Comparison of ENCODE assay signal across 9 mouse cellular contexts in the genomic region with DNA sequence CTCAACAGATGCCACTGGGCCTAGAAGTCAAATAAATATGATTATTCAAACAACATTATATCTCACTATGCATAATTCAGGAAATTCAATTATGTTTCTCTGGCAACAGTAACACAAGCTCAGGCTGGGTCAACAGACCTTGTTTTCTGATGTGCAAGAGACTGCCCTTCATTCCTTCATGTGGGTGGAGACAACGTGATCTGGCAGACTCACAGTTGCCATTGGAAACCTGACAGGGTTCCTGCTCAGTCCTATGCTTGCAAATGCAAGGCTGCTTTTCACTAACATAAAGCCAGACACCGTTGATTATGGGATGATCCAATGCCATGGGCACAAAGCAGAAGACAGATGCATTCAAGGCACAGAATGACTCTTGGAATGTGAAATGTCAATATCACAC.
DNase-seq lines count a peak whose midpoint lies in the region; ATAC-seq and TF ChIP-seq lines count a peak whose summit lies in the region.
"Had no signal": no experiment of that assay in that cellular context is flagged by ENCODE, and none has a peak within 500 bp of the region (broad histone marks: within the 10 kb centered on the region; RNA-seq: fewer than 3 reads in every experiment).

No protein-coding gene starts in this region.

- peaks cover 7% of the 10 kb centered on the region for H3K27me3 ChIP-seq in hindbrain, embryonic 10.5 days (ENCODE audit: insufficient read depth, poor library complexity, severe bottlenecking)
- no peaks in the 10 kb centered on the region for H3K27me3 ChIP-seq in hindbrain, embryonic 11.5 days (ENCODE audit: control insufficient read depth, insufficient read depth, low read length)
- no peaks in the 10 kb centered on the region for H3K27me3 ChIP-seq in hindbrain, embryonic 15.5 days
- peaks cover 30% of the 10 kb centered on the region; the same call in 1 of the 2 replicates for H3K27me3 ChIP-seq in midbrain, embryonic 10.5 days (ENCODE audit: low read depth, poor library complexity, severe bottlenecking)

- H3K4me2 ChIP-seq in hindbrain, embryonic 11.5 days (replicated peaks; ENCODE audit: low read depth, low read length): no peak overlapping the region
- no peak overlapping the region for H3K4me2 ChIP-seq in hindbrain, embryonic 15.5 days

- H3K9ac ChIP-seq in hindbrain, embryonic 11.5 days (ENCODE audit: low read depth, low read length): no peak overlapping the region
- no peak overlapping the region for H3K9ac ChIP-seq in hindbrain, embryonic 15.5 days

- no peak for TF ChIP-seq POLR2A in brain, embryonic 14.5 days (IDR thresholded peaks at IDR 0.05; ENCODE audit: borderline replicate concordance, extremely low read depth, insufficient read depth, insufficient read length, poor library complexity, severe bottlenecking)

- ATAC-seq in hindbrain, embryonic 11.5 days (ENCODE audit: low FRiP score): no peak
- peak; percentile 59; the same call in 1 of the 2 replicates for ATAC-seq in hindbrain, embryonic 15.5 days (ENCODE audit: low FRiP score, low read depth)

- WGBS in hindbrain, embryonic 10.5 days: 58% methylated on average over 2 of the region's 2 CpGs
- 67% methylated on average over 2 of the region's 2 CpGs for WGBS in hindbrain, embryonic 11.5 days
- 19% methylated on average over 2 of the region's 2 CpGs for WGBS in hindbrain, embryonic 15.5 days
- WGBS in midbrain, embryonic 10.5 days: 47% methylated on average over 2 of the region's 2 CpGs

- no peak for DNase-seq in hindbrain, embryonic 10.5 days (ENCODE audit: low spot score)
- DNase-seq in hindbrain, embryonic 11.5 days (ENCODE audit: low spot score): no peak
- peak; percentile 79 for DNase-seq in brain, embryonic 14.5 days (ENCODE audit: low read depth)
- no peak for DNase-seq in midbrain, embryonic 10.5 days (ENCODE audit: low spot score)
- DNase-seq in cerebellum, adult 18-20 months: no peak
- no peak for DNase-seq in spleen, postnatal 36 days (ENCODE audit: low spot score in 2 of 2)
- DNase-seq: cerebellum, adult 11-12 months; spleen, adult 18-20 months had no signal

- H3K27ac ChIP-seq in hindbrain, embryonic 10.5 days: peak overlapping the region; percentile 79
- H3K27ac ChIP-seq in hindbrain, embryonic 11.5 days (ENCODE audit: low read depth, low read length): no peak overlapping the region
- H3K27ac ChIP-seq in hindbrain, embryonic 15.5 days (replicated peaks): 0 out of 2 replicates have a peak overlapping the region, but pooled peaks have one; percentile 16
- H3K27ac ChIP-seq in midbrain, embryonic 10.5 days (replicated peaks): peak overlapping the region; percentile 82

- H3K9me3 ChIP-seq in hindbrain, embryonic 10.5 days: no peaks in the 10 kb centered on the region
- H3K9me3 ChIP-seq in hindbrain, embryonic 11.5 days (ENCODE audit: control insufficient read depth, low read length): no peaks in the 10 kb centered on the region
- no peaks in the 10 kb centered on the region for H3K9me3 ChIP-seq in hindbrain, embryonic 15.5 days
- H3K9me3 ChIP-seq in midbrain, embryonic 10.5 days (replicated peaks): no peaks in the 10 kb centered on the region

- peaks cover 29% of the 10 kb centered on the region for H3K4me1 ChIP-seq in hindbrain, embryonic 10.5 days (replicated peaks)
- 0 out of 2 replicates have a peak, but pooled peaks cover 2% of the 10 kb centered on the region for H3K4me1 ChIP-seq in hindbrain, embryonic 11.5 days (replicated peaks; ENCODE audit: control insufficient read depth, insufficient read depth, low read length)
- H3K4me1 ChIP-seq in hindbrain, embryonic 15.5 days (replicated peaks): no peaks in the 10 kb centered on the region
- H3K4me1 ChIP-seq in midbrain, embryonic 10.5 days: peaks cover 34% of the 10 kb centered on the region

- H3K4me3 ChIP-seq in hindbrain, embryonic 10.5 days: no peak overlapping the region
- no peak overlapping the region for H3K4me3 ChIP-seq in hindbrain, embryonic 11.5 days (ENCODE audit: low read depth, low read length)
- H3K4me3 ChIP-seq in hindbrain, embryonic 15.5 days: no peak overlapping the region
- no peak overlapping the region for H3K4me3 ChIP-seq in midbrain, embryonic 10.5 days

- TF ChIP-seq CTCF in brain, embryonic 14.5 days (IDR thresholded peaks at IDR 0.05; ENCODE audit: borderline replicate concordance, extremely low read depth, insufficient read depth, insufficient read length): no peak

- no peaks in the 10 kb centered on the region for H3K36me3 ChIP-seq in hindbrain, embryonic 10.5 days
- no peaks in the 10 kb centered on the region for H3K36me3 ChIP-seq in hindbrain, embryonic 11.5 days (ENCODE audit: control insufficient read depth, insufficient read depth, low read length)
- H3K36me3 ChIP-seq in hindbrain, embryonic 15.5 days: no peaks in the 10 kb centered on the region
- no peaks in the 10 kb centered on the region for H3K36me3 ChIP-seq in midbrain, embryonic 10.5 days
